Mouse (Mus musculus) macrophage (primary cell): ENCODE results near the gene Osbpl11. TPM values are rescaled to one million over a fixed set of nuclear protein-coding genes. Genes with fewer than 3 reads are reported as not detected.
"Not testable (repeated sequence)": the region's sequence is repeated elsewhere in the genome, so short reads cannot be mapped to it uniquely, and the experiment has no call there.

Experiments used
- H3K27ac ChIP-seq: fragments of 350-480 bp; formaldehyde crosslinking; 2 replicates; pipeline ENCODE4 v1.9.0; 2021
- H3K36me3 ChIP-seq: fragments of 350-480 bp; formaldehyde crosslinking; 2 replicates; pipeline ENCODE4 v1.9.0; 2021; ENCODE audit errors: inconsistent target
- H3K4me3 ChIP-seq: fragments of 350-480 bp; formaldehyde crosslinking; 2 replicates; pipeline ENCODE4 v1.9.0; 2021; ENCODE audit errors: inconsistent target
- H3K79me2 ChIP-seq: fragments of 350-480 bp; formaldehyde crosslinking; 2 replicates; pipeline ENCODE4 v1.9.0; 2021; ENCODE audit errors: inconsistent target
- WGBS: methylation state at CpG from one replicate; pipeline ENCODE4 v1.1.7; 2026; ENCODE audit warnings: inconsistent platforms; ENCODE audit not compliant: missing documents; 5-methylcytosine and 5-hydroxymethylcytosine counted together
- polyA plus RNA-seq: library from polyadenylated mRNA; stranded (reverse); fragments of 250-400 nt; gene quantifications from 3 replicates; pipeline ENCODE4 v1.2.4, GENCODE M21; 2018; ENCODE audit warnings: inconsistent platforms

The Osbpl11 gene
- polyA plus RNA-seq, 1 experiment from 2014 or later: 51.8 TPM

DNA sequence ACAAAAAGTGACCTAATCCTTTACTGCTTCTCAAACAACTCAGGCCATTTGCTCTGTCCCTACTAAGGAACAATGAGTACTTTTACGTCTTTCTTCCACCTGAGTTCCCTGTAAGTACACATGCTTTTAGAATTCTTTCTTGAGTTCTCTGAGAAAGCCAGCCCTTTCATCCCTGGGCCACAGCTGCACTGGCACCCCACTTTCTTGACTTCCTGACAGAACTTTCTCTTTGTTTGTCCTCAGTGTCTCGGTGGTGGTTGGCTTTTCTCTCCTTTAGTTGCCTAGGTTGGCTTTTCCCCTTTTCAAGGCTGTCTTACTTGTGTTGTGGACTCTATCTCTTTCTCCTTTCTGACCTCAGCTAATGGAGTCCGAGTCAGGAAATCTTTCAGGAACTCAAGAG, 3.2 kb downstream of the Osbpl11 start:
- H3K4me3 ChIP-seq: no peak overlapping the region
- H3K79me2 ChIP-seq: peaks cover 78% of the 10 kb centered on the region
- no peak overlapping the region for H3K27ac ChIP-seq
- WGBS: 57% methylated on average over 3 of the region's 3 CpGs
- peaks cover 5% of the 10 kb centered on the region; the same call in 1 of the 2 replicates for H3K36me3 ChIP-seq

DNA sequence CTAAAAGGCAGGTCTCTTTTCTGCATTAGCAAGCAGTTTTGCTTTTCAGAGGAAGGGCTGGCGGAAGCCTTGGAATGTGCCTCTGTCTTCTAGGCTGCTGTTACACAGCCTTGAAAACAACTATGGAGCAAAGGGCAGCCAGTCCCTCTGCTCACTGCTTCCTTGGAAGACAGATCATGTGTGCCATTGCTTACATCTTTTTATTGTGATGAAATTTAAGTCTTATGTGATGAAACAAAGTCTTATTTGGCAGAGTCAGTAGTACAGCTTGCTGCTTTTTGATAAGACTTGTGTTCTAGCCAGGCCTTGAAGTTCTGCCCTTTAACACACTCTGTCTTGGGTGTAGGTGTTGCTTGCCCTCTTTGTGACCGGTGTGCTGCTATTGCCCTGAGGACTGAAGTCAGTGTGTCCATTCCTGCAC, 6.8 kb downstream of the Osbpl11 start:
- Histone ChIP-seq H3K79me2 (peaks cover 99% of the 10 kb centered on the region), H3K4me3 (no peak overlapping the region), H3K36me3 (peaks cover 13% of the 10 kb centered on the region; the same call in 1 of the 2 replicates), H3K27ac (no peak overlapping the region)
- 100% methylated on average over 2 of the region's 2 CpGs for WGBS

DNA sequence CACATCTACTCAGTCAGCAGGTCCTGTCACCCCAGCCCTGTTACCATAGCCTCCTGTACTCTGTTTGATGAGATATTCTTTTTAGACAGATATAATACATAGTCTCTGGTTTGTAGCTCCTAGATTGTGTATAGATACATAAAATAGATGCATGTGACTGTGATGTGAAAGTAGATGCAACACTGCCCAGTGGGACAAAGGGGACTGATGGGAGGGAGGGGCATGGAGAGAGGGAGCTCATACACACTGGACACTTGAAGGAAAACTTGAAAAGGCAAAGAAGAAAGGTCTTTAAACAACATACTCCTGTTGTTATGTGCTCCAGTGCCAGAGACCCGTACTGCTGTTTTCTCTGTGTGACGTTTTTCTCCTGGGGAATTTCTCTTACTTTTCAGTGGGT, 7.4 kb downstream of the Osbpl11 start:
- no peak overlapping the region for H3K27ac ChIP-seq
- H3K79me2 ChIP-seq: peaks cover 99% of the 10 kb centered on the region
- WGBS: 72% methylated on average over 2 of the region's 2 CpGs
- peaks cover 17% of the 10 kb centered on the region; the same call in 1 of the 2 replicates for H3K36me3 ChIP-seq
- H3K4me3 ChIP-seq: no peak overlapping the region

DNA sequence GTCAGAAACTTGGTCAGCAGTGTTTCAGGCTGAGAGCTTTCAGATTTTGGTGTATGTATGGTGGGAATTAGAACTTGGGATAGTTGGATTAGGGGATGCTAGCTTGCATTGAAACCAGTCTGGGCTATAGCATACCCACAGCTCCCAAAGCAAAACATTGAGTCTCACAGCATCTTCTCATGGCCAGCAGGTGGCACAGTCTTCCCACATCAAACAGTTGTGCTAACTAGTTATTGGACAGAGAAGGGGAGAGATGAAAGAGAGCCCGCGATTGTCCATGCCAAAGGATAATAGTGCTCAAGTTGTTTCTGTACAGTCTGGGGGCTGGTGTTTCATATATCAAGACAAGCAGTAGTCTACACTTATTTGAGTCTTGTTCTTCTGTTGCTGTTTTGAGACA, 8.8 kb downstream of the Osbpl11 start:
- H3K36me3 ChIP-seq: peaks cover 29% of the 10 kb centered on the region
- no peak overlapping the region for H3K4me3 ChIP-seq
- H3K79me2 ChIP-seq: peaks cover 99% of the 10 kb centered on the region
- WGBS: 32% methylated on average over 2 of the region's 2 CpGs
- H3K27ac ChIP-seq: no peak overlapping the region

DNA sequence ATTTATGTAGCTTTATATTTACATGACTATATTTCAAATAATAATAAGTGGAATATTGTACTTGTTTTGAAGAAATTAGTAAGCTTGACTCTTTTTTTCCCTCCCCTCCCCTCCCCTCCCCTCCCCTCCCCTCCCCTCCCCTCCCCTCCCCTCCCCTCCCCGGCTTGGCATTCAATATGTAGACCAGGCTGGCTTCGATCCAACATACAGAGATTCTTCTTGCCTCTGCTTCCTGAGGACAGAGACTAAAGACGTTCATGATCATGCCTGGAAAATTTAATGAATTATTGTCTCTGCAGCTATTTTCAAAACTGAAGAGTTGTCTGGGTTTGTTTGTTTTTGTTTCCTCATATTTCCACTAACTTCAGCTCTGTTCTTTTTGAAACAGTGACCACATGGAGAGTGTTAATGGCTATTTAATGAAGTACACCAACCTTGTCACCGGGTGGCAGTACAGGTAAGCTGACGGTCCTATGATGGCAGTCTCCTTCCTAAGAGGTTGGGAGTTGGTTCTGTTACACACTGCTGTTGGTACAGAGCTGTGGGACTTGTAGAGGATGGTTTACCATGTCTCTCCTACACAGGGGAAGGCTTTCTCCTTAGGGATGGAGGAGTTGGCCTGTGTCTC, 10.9 kb downstream of the Osbpl11 start:
- Histone ChIP-seq H3K27ac (no peak overlapping the region), H3K79me2 (peaks cover 99% of the 10 kb centered on the region), H3K36me3 (peaks cover 51% of the 10 kb centered on the region), H3K4me3 (no peak overlapping the region)
- WGBS: 64% methylated on average over 4 of the region's 5 CpGs

DNA sequence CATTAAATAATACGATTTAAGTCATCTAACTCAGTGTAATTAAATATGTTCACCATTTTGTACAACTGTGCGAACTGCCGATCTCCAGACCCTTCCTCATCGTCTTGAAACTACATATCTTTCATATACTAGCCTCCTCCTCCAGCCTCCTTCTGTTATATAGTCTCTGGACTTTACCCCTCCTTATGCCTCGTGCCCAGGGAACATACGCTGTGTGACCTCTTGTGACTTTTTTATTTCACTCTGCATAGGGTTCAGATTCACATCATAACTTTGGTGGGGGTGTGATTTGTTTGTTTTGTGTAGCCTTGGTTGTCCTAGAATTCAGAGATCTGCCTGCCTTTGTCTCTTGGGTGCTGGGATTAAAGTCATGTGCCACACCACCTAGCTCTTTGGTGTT, 11.7 kb downstream of the Osbpl11 start:
- Histone ChIP-seq H3K27ac (no peak overlapping the region), H3K79me2 (peaks cover 99% of the 10 kb centered on the region), H3K4me3 (no peak overlapping the region), H3K36me3 (peaks cover 55% of the 10 kb centered on the region)
- WGBS: 88% methylated on average over 6 of the region's 6 CpGs

DNA sequence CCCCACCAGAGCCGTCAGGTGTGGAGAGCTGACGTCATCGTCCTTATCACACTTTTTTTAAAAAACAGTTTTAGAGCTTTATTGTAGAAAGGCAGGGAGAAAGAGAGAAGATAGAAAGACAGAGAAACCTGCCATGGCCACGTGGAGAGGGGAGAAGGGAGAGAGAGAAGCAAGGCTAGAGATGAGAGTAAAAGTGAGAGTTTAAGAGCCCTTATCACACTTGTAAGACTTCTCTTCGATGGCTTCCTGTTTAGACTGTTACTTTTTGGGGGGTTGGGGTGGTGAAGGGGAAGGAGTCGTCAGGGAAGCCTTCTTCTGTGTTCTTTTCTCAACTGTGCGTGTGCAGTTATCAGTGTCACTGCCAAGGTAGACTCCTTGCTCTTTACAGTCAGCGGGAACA, 15.7 kb downstream of the Osbpl11 start:
- 66% methylated on average over 8 of the region's 8 CpGs for WGBS
- peaks cover 98% of the 10 kb centered on the region for H3K79me2 ChIP-seq
- H3K36me3 ChIP-seq: peaks cover 86% of the 10 kb centered on the region
- no peak overlapping the region for H3K4me3 ChIP-seq
- no peak overlapping the region for H3K27ac ChIP-seq

DNA sequence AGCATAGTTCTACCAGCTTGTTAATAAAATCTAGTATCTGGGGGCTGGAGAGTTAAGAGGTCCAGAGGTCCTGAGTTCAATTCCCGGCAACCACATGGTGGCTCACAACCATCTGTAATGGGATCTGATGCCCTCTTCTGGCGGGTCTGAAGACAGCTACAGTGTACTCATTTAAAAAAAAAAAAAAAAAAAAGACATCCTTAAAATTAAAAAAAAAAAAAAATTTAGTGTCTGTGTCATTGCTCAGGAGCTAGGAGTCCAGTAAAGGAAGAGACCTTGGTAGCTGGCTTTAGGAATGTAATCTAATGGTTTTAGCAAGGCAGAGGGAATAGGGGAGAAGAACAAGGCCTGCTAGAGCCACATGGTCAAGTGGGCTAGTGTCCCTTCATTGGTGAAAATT, 25.9 kb downstream of the Osbpl11 start:
- Histone ChIP-seq H3K79me2 (peaks cover 14% of the 10 kb centered on the region; the same call in 1 of the 2 replicates), H3K27ac (no peak overlapping the region), H3K4me3 (no peak overlapping the region), H3K36me3 (peaks cover 92% of the 10 kb centered on the region)
- WGBS: no CpG with 5 or more reads among the region's 2 CpGs

DNA sequence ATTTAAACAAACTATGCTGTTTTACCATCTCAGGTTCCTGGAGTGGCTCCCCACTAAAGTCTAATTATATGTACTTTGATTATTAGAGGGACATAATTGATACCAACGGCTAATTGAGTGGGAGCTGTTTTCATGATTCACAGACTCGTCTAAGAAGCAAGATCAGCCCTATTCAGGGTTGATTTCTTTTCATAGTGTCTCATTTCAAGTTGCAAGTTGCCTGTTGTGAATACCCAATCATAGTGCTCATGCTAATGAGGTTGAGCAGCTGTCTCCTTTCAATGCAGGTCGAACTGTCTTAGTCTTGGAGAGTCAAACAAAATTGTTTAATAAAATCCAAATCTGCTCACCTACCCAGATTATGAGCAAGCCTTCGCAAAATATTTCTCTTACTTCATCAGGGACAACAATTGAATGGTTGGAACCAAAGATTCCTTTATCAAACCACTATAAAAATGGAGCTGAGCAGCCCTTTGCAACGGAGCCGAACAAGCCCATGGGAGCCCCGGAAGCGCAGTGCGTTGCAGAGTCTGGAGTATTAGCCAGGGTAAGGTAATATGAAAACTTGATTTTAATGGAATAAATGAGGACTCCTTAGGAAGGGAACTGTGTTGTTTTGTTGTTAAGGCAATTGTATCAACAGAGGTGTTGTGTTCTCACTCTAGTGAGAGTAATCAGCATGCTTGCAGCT, 31.6 kb downstream of the Osbpl11 start:
- peaks cover 40% of the 10 kb centered on the region; the same call in 1 of the 2 replicates for H3K79me2 ChIP-seq
- peaks cover 86% of the 10 kb centered on the region for H3K36me3 ChIP-seq
- WGBS: 90% methylated on average over 9 of the region's 9 CpGs

DNA sequence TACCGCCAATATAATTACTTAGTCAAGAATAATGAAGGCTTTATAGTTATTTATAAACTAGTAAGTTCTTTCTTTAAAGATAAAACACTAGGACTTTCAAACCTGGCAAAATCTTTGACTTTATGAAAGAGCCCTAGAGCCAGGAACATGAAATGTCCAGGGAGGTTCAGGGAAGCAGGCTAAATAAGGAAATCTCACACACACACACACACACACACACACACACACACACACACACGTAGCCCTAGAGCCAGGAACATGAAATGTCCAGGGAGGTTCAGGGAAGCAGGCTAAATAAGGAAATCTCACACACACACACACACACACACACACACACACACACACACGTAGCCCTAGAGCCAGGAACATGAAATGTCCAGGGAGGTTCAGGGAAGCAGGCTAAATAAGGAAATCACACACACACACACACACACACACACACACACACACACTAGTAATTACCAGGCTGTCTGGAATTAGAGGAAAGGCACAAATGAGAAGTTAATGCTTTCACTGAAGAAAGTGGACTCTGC, 32.7 kb downstream of the Osbpl11 start:
- Histone ChIP-seq H3K36me3 (peaks cover 80% of the 10 kb centered on the region), H3K79me2 (peaks cover 42% of the 10 kb centered on the region; the same call in 1 of the 2 replicates)
- not testable (repeated sequence) for H3K4me3 ChIP-seq, H3K27ac ChIP-seq
- 100% methylated on average over 1 of the region's 3 CpGs for WGBS

More for the DNA sequence above, 31.6 kb downstream of the Osbpl11 start:
- Histone ChIP-seq H3K4me3 (no peak overlapping the region), H3K27ac (no peak overlapping the region)

DNA sequence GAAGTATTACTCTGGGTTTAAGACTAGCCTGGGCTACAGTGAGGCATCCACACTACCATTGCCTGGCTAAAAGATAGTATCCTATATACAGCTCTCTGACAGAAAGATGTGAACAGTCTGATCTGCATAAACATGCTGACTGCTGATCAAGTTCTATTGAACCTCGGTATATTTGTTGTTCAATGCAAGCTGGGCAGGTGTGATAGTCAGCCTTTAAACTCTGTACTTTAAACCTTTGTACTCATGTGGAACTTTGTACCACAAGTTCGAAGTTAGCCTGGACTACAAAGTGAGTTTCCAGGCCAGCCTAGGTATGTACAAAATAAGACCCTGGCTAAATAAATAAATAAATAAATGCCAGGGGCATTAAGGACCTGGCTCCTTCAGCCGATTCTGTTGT, 37.6 kb downstream of the Osbpl11 start:
- Histone ChIP-seq H3K36me3 (peaks cover 80% of the 10 kb centered on the region), H3K27ac (no peak overlapping the region), H3K4me3 (no peak overlapping the region), H3K79me2 (peaks cover 58% of the 10 kb centered on the region; the same call in 1 of the 2 replicates)
- WGBS: 91% methylated on average over 3 of the region's 3 CpGs

DNA sequence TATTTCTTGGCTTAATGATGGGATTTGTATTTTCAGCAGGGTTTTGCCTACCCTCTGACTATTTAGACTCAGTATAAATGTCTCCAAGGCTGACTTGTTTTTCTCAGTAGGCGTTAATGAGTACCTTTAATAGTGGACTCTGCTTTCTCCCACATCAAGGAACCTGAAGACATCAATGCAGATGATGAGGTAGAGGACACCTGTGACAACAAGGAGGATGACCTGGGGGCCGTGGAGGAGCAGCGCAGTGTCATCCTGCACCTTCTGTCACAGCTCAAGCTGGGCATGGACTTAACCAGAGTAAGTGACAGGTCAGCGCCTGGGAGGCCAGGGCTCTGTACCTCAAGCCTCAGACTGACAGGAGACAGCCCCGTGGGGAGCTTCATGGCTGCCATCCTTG, 39.5 kb downstream of the Osbpl11 start:
- WGBS: 100% methylated on average over 5 of the region's 5 CpGs
- Histone ChIP-seq H3K27ac (no peak overlapping the region), H3K79me2 (peaks cover 57% of the 10 kb centered on the region; the same call in 1 of the 2 replicates), H3K36me3 (peaks cover 87% of the 10 kb centered on the region), H3K4me3 (no peak overlapping the region)

DNA sequence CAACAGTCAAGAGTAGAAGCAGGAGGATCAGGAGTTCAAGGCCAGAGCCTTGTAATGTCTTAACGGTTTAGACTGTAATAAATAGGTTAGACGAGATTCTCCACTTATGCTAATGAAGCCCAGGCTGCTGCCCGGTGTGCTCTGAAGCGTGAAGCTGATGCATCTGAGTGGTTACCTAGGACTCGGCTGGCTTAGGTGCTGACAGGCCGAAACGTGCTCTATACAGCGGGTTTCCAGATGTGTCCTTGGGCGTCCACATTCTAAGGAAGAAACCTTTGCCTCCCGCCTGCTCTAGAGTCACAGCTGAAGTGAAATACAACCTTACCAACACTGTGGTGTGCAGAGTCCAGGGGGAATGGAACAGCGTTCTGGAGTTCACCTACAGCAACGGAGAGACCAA, 49.3 kb downstream of the Osbpl11 start:
- Histone ChIP-seq H3K79me2 (peaks cover 14% of the 10 kb centered on the region; the same call in 1 of the 2 replicates), H3K27ac (no peak overlapping the region), H3K36me3 (peaks cover 98% of the 10 kb centered on the region), H3K4me3 (no peak overlapping the region)
- 95% methylated on average over 12 of the region's 12 CpGs for WGBS

DNA sequence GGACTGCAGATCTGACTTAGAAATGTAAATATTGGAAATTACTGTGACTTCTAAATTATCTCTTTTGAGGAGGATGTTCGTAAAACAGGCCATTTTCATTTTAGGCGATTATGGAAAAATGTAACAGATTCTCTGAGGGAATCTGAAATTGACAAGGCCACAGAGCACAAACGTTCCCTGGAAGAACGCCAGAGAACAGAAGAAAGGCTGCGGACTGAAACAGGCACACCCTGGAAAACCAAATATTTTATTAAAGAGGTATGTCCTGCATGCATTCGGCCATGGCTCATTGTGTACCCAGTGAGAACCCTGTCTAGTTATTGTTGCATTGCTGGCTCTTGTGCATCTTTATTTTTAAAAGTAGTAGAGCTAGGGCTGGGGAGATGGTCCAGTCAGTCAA, 51.3 kb downstream of the Osbpl11 start:
- peaks cover 6% of the 10 kb centered on the region; the same call in 1 of the 2 replicates for H3K79me2 ChIP-seq
- H3K27ac ChIP-seq: no peak overlapping the region
- no peak overlapping the region for H3K4me3 ChIP-seq
- 98% methylated on average over 6 of the region's 6 CpGs for WGBS
- peaks cover 98% of the 10 kb centered on the region for H3K36me3 ChIP-seq

DNA sequence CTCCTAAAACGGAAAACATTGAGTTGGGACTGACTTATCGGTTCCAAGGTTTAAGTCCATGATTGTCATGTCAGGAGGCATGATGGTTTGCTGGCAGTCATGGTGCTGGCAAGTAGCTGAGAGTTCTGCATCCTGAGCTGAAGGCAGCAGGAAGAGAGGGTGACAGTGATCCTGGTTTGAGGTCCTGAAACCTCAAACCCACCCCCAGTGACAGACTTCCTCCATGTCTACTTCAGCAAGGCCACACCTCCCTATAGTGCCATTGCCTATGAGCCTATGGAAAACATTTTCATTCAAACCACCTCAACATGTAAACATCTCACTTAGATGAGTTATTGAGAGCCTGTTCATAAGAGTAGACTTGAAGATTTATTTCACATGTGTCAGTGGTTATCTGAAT, 54.4 kb downstream of the Osbpl11 start:
- no peak overlapping the region for H3K27ac ChIP-seq
- no peaks in the 10 kb centered on the region for H3K79me2 ChIP-seq
- peaks cover 99% of the 10 kb centered on the region for H3K36me3 ChIP-seq
- no peak overlapping the region for H3K4me3 ChIP-seq
- WGBS: 88% methylated on average over 2 of the region's 2 CpGs
